In genomic region chr3:127625296-127625695, GRCm38 (mm10) we compare ENCODE assay signal across 7 mouse cellular contexts. TPM values are rescaled to one million over a fixed set of nuclear protein-coding genes. Genes with fewer than 3 reads are reported as not detected.
DNase-seq lines count a peak whose midpoint lies in the region; ATAC-seq and TF ChIP-seq lines count a peak whose summit lies in the region.

No protein-coding gene starts in this region.

- peak; percentile 69 for DNase-seq in Muller cell, postnatal 12 days (ENCODE audit: inconsistent ontology term)
- peak; percentile 97 for DNase-seq in brain, embryonic 14.5 days (ENCODE audit: low read depth)
- DNase-seq in forebrain, embryonic 11.5 days (ENCODE audit: low spot score) = peak; percentile 98
- DNase-seq in hindbrain, embryonic 11.5 days (ENCODE audit: low spot score) = peak; percentile 91
- peak; percentile 54 to 59 for DNase-seq in left cerebral cortex, adult 2 months (ENCODE audit: extremely low spot score in 1 of 2, low spot score in 2 of 2)

- peak; percentile 88 for TF ChIP-seq CTCF in brain, embryonic 14.5 days (IDR thresholded peaks at IDR 0.05; ENCODE audit: borderline replicate concordance, extremely low read depth, insufficient read depth, insufficient read length)
- peak; percentile 87 for TF ChIP-seq CTCF in left cerebral cortex, adult 2 months (IDR thresholded peaks at IDR 0.05)
- peak; percentile 76 for TF ChIP-seq CTCF in small intestine, adult 2 months (IDR thresholded peaks at IDR 0.05; ENCODE audit: extremely low read depth, insufficient read length, insufficient replicate concordance, low read depth, low read length)

- TF ChIP-seq POLR2A in brain, embryonic 14.5 days (IDR thresholded peaks at IDR 0.05; ENCODE audit: borderline replicate concordance, extremely low read depth, insufficient read depth, insufficient read length, poor library complexity, severe bottlenecking) = no peak
- no peak for TF ChIP-seq POLR2A in small intestine, adult 2 months (IDR thresholded peaks at IDR 0.05; ENCODE audit: low read depth, low read length)

- peaks cover 38% of the 10 kb centered on the region for H3K27me3 ChIP-seq in forebrain, embryonic 11.5 days (ENCODE audit: control insufficient read depth, insufficient read depth, low read length)
- peaks cover 32% of the 10 kb centered on the region for H3K27me3 ChIP-seq in hindbrain, embryonic 11.5 days (ENCODE audit: control insufficient read depth, insufficient read depth, low read length)
- H3K27me3 ChIP-seq in megakaryocyte, embryonic 14.5 days (replicated peaks) = peaks cover 68% of the 10 kb centered on the region
- H3K27me3 ChIP-seq in small intestine, adult 2 months (ENCODE audit: control insufficient read depth, insufficient read depth, low read length) = peaks cover 42% of the 10 kb centered on the region

- peak overlapping the region; percentile 19 for H3K4me3 ChIP-seq in forebrain, embryonic 11.5 days (ENCODE audit: low read depth, low read length)
- 0 out of 2 replicates have a peak overlapping the region, but pooled peaks have one; percentile 20 for H3K4me3 ChIP-seq in hindbrain, embryonic 11.5 days (ENCODE audit: low read depth, low read length)
- no peak overlapping the region for H3K4me3 ChIP-seq in left cerebral cortex, adult 2 months
- peak overlapping the region; percentile 90 for H3K4me3 ChIP-seq in megakaryocyte, embryonic 14.5 days (replicated peaks)
- H3K4me3 ChIP-seq in small intestine, adult 2 months (ENCODE audit: low read depth, low read length) = peak overlapping the region; percentile 42

- intact Hi-C loops in left cerebral cortex, adult 2 months (cut with DNase I) = loop anchor here (1.0 to 2.0 kb wide), 2 partner anchors 134 to 324 kb away; no protein-coding TSS in a partner anchor

- peak overlapping the region; percentile 43 for H3K4me2 ChIP-seq in forebrain, embryonic 11.5 days (ENCODE audit: low read depth, low read length, severe bottlenecking)
- peak overlapping the region; percentile 43 for H3K4me2 ChIP-seq in hindbrain, embryonic 11.5 days (replicated peaks; ENCODE audit: low read depth, low read length)

- peak overlapping the region; percentile 44 for H3K27ac ChIP-seq in forebrain, embryonic 11.5 days (ENCODE audit: low read depth, low read length)
- H3K27ac ChIP-seq in hindbrain, embryonic 11.5 days (ENCODE audit: low read depth, low read length) = peak overlapping the region; percentile 55
- H3K27ac ChIP-seq in left cerebral cortex, adult 2 months = no peak overlapping the region
- H3K27ac ChIP-seq in small intestine, adult 2 months (ENCODE audit: insufficient read depth, low read depth, low read length) = no peak overlapping the region

- H3K4me1 ChIP-seq in forebrain, embryonic 11.5 days (replicated peaks; ENCODE audit: control insufficient read depth, insufficient read depth, low read length) = peaks cover 27% of the 10 kb centered on the region
- peaks cover 7% of the 10 kb centered on the region; the same call in 1 of the 2 replicates for H3K4me1 ChIP-seq in hindbrain, embryonic 11.5 days (replicated peaks; ENCODE audit: control insufficient read depth, insufficient read depth, low read length)
- H3K4me1 ChIP-seq in megakaryocyte, embryonic 14.5 days = peaks cover 39% of the 10 kb centered on the region
- H3K4me1 ChIP-seq in small intestine, adult 2 months (ENCODE audit: control insufficient read depth, insufficient read depth, insufficient read length, low read length) = peaks cover 4% of the 10 kb centered on the region; the same call in 1 of the 2 replicates

- H3K36me3 ChIP-seq in forebrain, embryonic 11.5 days (ENCODE audit: control insufficient read depth, insufficient read depth, low read length) = no peaks in the 10 kb centered on the region
- H3K36me3 ChIP-seq in hindbrain, embryonic 11.5 days (ENCODE audit: control insufficient read depth, insufficient read depth, low read length) = no peaks in the 10 kb centered on the region
- H3K36me3 ChIP-seq in megakaryocyte, embryonic 14.5 days (replicated peaks; ENCODE audit: low read length) = no peaks in the 10 kb centered on the region
- no peaks in the 10 kb centered on the region for H3K36me3 ChIP-seq in small intestine, adult 2 months (ENCODE audit: control insufficient read depth, insufficient read depth, low read length)

- under 1% methylated on average over 36 of the region's 36 CpGs for WGBS in forebrain, embryonic 11.5 days
- WGBS in hindbrain, embryonic 11.5 days = under 1% methylated on average over 36 of the region's 36 CpGs
- 2% methylated on average over 36 of the region's 36 CpGs for WGBS in small intestine, adult 2 months

- no peaks in the 10 kb centered on the region for H3K9me3 ChIP-seq in forebrain, embryonic 11.5 days (ENCODE audit: control insufficient read depth, low read length)
- H3K9me3 ChIP-seq in hindbrain, embryonic 11.5 days (ENCODE audit: control insufficient read depth, low read length) = no peaks in the 10 kb centered on the region
- H3K9me3 ChIP-seq in megakaryocyte, embryonic 14.5 days = no peaks in the 10 kb centered on the region

- ATAC-seq in forebrain, embryonic 11.5 days (replicated peaks; ENCODE audit: low FRiP score) = peak; percentile 89
- ATAC-seq in hindbrain, embryonic 11.5 days (ENCODE audit: low FRiP score) = peak; percentile 87

- H3K9ac ChIP-seq in forebrain, embryonic 11.5 days (ENCODE audit: low read length) = no peak overlapping the region
- no peak overlapping the region for H3K9ac ChIP-seq in hindbrain, embryonic 11.5 days (ENCODE audit: low read depth, low read length)

RNA-seq across cellular contexts. Expression of gene Neurog2, which starts 7.6 kb away (rescaled TPM):
- 46.1 and 99.1 TPM in 2 replicates for polyA plus RNA-seq in brain, embryonic 14.5 days (2012; rRNA removed)
- polyA plus RNA-seq in forebrain, embryonic 11.5 days (2014; fragmentation: Nextera tagmentation; extraction: Ambion mirVana) = 88.6 and 94.4 TPM in 2 replicates
- 45.1 and 47.1 TPM in 2 replicates for polyA plus RNA-seq in hindbrain, embryonic 11.5 days (2014; fragmentation: Nextera tagmentation; extraction: Ambion mirVana)
- total RNA-seq in left cerebral cortex, adult 2 months (2021) = under 1 TPM; 0.25 to 0.65 TPM
- polyA plus RNA-seq in megakaryocyte, embryonic 14.5 days (2012; ENCODE audit: insufficient read depth, low replicate concordance) = not detected in 2 replicates
- not detected in 2 replicates for polyA plus RNA-seq in small intestine, adult 2 months (2012; rRNA removed)

Comparison
In these comparisons a context has a peak if more than half of its experiments do, and no peak if none do; other contexts are left out.
1. H3K27ac ChIP-seq: peak in forebrain, embryonic 11.5 days (single experiment) and hindbrain, embryonic 11.5 days (single experiment); none in left cerebral cortex, adult 2 months (single experiment) and small intestine, adult 2 months (single experiment).
2. RNA of gene Neurog2, which starts 7.6 kb away (polyA plus RNA-seq): 88.6 to 94.4 TPM in forebrain, embryonic 11.5 days, 46.1 to 99.1 TPM in brain, embryonic 14.5 days and 45.1 to 47.1 TPM in hindbrain, embryonic 11.5 days; not detected in megakaryocyte, embryonic 14.5 days and not detected in small intestine, adult 2 months; every median in the first group is over 10 times any median in the second.
3. Peak in every context shown above with its lines, with median percentiles within 50 percentile points of each other: DNase-seq and CTCF ChIP-seq.